Mouse (Mus musculus) embryo, embryonic 9.5 days (tissue): ENCODE measurements around the gene Cdc16.
"Not testable (repeated sequence)": the region's sequence is repeated elsewhere in the genome, so short reads cannot be mapped to it uniquely, and the experiment has no call there.

Source experiments
- DNase-seq: peaks from one replicate; pipeline ENCODE4 v3.0.0-alpha.2; 2017; ENCODE audit errors: extremely low spot score

Gene Cdc16

DNA sequence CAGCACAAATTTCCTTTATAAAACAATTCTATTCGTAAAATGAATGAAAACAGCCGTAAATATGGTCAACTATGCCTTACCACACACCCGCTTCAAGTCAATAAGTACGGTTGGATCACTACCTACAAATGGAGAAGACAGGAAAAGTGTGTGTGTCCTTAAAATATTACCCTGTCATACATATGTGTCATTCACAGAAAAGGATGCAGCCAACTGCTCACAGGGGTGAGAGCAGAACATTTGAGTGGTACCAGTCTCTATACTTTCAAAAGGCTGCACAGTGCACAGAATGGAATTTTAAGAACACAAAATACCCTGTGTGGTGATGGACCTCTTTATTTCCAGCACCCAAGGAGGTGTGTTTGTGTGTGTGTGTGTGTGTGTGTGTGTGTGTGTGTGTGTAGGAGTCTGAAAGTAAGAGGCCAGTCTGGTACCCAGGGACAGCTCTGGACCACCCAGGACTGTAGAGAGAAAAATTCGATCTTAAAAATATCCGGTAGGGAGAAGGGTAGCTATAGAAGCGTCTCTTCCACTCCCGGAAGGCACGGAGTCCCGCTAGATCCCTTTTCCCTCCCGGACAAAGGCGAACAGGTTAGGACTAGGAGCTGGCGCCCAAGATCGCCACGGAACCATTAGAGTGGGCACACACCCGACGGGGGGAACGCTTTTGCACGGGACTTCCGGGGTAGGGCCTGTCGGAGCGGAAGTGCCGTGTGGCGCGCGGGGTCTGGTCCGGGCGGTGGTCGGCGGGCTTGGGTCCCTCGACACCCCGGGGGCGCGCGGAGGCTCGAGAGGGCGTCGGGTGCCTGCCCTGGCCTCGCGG is at the start of gene Cdc16:
Gene Cdc16 (plus strand): TSS at position 695 of the 823 bp plus-strand sequence.
- peak; percentile 94 for DNase-seq

DNA sequence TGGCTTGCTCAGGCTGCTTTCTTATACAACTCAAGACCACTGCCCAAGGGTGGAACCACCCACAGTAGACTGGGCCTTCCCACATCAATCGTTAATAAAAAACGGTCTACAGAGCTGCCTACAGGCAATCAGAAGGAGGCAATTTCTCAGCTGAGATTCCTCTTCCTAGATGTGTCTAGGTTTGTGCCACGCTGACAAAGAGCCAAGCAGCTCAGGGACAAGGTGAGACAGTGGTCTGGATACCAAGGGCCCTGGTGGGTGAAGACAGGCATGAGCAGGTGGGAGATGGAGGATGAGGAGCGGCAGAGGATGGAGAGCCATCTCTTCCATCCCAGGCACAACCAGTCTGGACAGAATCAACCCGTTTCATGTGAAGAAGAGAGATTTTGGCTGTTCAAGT is 49.0 kb upstream of the Cdc16 start:
- DNase-seq = no peak

DNA sequence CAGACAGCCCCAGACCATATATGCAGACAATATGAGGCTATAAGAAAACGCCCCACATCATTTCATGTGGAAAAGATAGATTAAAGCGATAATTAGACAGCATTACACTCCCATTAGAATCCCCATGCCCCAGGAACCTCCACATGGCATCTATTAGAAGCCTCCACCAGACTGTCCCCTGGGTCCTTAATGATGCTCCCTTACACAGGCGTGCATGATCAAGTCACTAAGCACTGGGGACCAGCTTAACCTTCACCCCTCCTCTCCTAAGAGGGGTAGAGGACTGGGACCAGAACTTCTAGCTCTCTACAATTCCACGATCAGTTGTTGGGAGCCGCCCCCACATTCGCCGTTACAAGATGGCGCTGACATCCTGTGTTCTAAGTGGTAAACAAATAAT is 38.5 kb upstream of the Cdc16 start:
- DNase-seq = no peak

DNA sequence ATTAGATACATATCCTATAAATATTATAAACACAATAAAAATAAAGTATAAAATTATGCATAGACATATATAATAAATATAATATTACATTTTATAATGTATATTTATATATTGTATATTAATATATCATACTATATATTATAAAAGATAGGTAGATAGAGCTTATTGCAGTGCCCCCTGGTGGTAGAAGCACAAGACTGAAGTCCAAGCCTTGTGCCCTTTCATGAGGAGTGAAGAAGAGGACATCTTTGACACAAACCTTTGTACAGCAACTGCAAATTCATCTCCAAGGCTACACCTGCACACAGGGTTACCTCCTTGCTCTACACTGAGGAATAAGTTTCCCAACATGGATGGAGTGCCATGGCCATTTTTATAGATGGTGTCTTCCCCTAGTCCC is 31.8 kb upstream of the Cdc16 start:
- peak; percentile 29 for DNase-seq

DNA sequence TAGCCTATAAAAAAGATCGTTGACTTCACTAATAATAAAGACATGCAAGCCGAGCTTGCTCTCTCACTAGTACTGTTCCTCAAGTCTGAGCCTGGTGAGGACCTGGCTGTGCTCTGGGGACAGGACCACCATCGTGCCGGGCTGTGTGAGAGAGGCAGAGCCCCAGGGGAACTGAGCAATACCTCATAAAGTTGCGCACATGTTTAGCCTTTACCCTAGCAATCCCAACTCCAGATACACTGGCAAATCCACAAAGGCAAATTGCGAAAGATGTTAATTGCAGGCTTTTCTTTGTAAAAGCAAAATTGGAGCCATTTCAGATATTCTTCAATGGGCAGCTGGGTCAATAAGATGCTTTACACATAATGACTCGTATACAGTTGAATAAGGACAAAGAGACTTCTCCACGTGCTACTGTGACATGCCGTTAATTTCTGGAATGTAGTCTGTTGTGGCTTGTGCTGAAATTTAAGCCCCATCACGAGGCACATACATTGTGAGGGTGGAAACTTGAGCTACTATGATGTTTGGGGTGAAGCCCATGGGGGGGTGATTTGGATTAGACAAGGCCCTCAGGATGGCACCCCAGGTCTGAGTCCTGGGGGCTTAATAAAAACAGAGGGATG is 29.9 kb upstream of the Cdc16 start:
- DNase-seq = no peak

DNA sequence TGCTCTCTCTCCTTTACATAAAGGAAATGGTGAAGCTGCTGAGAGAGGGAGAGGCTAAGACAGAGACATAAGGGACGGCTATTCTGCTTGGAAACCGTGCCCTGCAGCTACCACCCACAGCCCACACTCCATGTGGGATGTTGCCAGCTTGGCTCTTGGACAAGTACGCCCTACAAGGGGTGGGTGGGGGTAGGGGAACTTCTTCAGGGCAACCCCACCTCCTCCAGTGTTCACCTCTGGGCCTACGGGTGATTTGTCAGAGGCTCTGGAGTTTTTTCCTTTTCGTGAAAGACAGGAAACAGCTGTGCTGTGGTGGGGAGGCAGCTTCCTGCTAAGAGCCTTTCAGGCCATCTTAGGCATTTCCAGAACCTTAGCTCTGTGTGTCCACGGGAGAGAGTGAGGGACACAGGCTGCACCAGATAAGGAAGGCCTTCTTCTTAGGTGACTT is 17.1 kb upstream of the Cdc16 start:
- DNase-seq = peak; percentile 12

DNA sequence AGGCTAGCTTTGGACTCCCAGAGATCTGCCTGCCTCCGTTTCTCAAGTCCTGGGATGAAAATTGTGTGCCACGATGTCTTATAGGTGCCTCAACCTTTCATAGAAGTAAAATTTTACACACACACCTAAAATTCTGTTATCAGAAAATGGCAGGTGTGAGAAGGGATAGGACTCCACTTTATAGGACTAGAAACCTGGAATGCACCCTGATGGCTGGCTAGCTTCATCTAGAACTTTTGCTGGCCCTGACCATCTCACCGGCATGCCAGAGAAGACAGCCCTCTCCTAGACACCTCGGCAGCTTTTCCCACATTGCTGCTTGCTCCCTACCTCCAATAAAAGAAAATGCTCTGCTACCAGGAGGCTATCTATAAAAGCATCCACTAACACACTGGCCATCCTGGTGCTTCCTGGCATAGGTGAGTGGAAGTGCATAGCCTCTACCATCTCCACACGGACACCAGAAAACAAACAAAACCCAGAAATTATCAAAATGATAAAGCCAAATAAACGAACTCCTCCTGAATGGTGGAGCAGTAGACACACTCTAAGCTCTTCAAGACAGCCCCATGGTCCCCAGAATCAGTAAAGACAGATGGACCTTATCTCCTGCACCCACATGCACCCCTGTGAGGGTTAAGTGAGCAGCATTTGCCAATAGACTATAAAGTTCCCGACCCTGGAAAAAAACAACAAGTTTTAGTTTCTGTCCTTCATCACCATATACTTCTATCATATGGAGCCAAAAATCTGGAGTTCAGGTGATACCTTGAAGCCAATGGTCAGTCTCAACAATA is 16.5 kb upstream of the Cdc16 start:
- DNase-seq = no peak

DNA sequence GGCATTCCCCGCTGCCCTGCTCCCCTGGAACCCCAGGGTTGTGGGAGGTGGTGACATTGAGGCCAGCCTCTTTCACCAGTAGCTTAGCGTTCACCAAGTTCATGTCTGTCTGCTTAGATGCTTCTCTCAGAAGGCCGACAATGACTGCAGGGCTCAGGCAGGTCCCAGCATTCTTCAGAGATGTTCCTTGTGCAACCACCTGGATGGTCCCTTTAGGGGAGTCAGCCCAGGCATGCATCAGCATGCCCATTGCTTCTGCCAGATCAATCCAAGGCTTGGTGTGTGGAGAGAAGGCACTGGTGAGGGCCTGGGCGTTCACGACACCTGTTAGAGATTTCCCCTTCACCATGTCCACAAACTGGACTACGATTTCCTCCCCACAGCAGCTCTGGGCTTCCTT is 11.3 kb upstream of the Cdc16 start:
- not testable (repeated sequence) for DNase-seq

DNA sequence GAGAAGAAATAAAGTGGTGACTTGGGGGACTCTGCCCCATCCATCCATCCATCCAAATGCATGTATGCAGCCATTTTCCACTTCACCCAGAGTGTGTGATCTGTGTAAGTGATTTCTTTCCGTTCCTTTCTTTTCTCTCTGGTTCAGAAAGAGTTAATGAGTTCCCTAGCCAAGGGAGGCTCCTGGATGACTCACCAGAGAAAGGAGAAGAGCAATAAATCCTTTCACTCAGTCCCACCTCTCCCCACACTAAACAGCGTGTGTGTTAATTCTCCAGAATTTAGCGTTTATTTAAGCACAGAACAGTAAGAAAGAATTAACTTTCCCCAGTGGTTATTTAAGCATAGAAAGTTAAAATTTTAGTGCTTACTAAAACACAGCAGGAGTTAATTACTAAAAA is 9.8 kb upstream of the Cdc16 start:
- peak; percentile 9 for DNase-seq

DNA sequence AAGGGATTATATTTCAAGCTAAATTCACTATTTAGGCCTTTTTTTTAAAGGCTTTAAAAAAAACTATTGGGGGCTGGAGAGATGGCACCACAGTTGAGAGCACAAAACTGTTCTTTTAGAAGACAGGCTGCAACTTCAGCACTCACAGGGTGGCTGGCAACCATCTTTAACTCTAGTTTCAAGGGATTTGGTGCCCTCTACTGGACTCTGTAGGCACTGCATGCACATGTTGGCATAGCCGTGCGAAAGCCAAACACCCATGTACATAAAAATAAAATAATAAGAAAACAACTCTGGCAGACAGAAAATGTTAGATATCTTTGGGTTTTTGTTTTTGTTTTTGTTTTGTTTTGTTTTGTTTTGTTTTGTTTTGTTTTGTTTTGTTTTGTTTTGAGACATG is 3.8 kb upstream of the Cdc16 start:
- DNase-seq = peak; percentile 72

DNA sequence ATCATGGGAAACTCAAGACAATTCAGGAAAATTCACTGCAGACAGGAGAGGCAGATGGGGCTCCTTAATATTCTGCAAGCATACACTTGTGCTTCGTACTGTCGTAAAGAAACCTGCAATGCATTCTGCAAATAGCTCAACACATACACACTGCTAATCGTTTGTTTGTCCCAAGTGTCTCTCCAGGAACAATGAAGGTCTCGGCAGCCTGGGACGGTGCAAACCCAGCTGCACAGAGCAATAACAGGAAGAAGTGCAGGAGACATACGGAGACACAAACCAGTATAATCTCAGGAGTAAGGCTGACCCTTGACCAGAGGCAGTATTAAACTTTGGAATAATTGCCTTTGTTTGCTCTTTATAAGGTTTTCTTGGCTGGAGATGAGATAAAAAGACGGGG is 996 bp upstream of the Cdc16 start:
- no peak for DNase-seq

DNA sequence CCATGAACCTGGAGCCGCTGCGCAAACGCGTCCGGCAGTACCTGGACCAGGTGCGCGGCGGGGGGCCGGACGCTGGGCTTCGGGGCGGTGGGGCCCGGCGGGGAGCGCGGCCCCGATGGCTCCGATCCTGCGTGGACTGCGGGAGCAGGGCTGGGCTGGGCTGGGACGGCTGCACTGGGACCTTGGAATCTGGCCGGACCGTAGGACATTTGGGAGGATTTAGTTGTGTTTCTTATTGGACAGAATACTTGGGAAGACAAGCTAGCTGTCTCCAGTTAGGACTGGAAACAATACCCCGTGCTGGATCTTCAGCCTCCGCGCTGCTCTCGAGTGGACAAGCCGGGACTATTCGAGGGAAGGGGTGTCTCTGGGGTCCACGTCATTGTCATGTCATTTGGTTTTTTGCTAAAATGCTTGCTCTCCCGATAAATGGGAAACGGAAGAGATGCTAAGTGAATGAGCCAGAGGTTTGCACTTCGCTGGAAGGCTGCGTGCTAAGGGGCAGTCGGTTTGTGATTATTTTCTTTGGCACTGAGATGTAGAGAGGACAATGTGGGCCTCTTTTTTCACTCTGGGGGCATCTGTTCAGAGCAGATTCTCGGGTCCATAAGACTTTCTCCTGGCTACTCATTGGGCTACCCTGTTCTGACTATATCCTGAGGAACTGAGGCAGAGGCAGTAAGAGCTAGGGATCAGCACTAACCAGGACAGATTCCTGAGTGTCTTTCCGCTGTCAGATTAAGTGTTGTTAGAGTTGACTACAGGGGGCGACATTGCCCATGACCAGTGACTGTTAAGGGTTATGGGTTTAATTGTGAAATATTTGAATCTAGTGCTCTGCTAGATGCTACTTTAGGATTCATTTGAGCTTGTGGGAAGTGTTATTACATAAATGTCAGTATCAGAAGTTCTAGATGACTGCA is 590 bp downstream of the Cdc16 start:
- DNase-seq = peak; percentile 53

DNA sequence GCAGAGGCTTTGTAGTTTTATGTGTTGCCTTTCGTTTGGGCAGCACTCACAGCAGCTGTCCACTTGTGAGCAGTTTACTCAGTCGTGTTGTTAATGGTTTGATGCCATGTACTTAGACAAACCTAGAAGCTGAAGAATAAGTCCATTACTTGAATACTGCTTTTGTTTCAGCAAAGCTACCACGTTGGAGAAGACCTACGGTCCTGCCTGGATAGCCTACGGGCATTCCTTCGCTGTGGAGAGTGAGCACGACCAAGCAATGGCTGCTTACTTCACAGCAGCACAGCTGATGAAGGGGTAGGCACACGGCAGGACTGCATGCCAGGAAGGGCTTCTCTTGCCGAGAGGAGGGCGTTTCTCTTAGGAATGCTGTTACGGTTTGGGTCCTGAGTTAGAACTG is 11.7 kb downstream of the Cdc16 start:
- no peak for DNase-seq

DNA sequence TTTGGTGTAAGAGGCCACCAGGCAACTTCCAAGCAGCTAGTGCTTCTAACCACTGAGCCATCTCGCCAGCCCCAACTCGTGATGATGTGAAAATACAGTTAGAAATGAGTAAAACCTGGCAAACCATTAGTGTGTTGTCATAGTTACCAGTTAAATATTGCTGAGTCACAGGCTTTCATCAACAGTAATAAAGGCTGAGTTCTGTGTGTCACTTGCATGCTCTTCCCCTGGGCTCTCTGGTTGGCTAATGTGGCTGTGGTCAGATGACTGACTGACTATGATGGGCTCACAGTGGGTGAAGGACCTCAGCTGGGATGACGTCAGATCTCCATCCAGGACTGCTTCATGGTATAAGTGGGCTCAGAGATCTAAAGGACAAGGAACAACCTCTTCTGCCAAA is 23.1 kb downstream of the Cdc16 start:
- DNase-seq = no peak

DNA sequence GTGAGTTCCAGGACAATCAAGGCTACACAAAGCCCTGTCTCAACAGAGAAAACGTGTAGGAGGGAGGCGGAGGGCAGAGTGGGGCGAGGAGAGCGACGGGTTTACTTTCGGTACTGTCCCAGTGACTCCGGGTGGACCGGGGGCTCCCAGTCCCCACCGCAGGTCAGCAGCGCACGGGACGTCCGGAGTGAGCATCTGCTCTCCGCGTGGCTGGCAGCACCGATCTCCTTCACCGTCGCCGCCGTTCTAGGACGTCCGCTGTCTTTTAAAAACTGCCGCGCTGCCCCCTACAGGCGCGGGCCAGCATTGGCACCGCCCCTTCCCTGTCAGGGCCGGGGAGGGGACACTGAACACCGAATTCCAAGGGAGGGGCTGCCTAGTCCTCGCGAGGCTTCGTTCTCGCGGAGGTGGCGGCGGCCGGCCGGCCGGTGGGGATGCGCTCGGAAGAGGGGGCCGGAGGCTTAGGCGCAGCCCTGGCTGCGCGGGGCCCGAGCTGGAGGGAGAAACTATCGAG is 27.8 kb downstream of the Cdc16 start, which contains the start of gene Upf3a:
Gene Upf3a (plus strand): TSS at position 366 of the 514 bp plus-strand sequence.
- peak; percentile 96 for DNase-seq

DNA sequence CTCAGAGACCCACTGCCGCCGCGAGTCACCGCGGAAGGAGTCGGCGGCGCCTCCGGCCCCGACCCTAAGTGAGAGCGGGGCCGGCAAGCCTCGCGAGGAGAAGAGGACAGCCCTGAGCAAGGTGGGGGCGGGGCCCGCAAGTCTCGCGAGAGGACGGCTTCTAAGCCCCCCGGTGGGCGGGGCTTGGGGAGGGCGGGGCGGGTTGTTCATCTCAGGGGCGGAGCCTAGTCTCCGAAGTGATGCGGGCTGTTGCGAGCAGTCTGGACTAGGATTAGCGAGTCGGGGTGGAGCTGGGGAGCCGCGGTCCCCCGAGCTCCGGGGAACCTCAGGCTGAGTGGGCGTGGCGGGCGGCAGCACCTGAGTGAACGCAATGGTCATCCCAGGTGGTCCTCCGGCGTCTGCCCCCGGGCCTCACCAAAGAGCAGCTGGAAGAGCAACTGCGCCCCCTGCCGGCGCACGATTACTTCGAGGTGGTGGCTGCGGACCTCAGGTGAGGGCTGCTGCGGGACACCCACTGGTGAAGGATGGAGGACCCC is 28.4 kb downstream of the Cdc16 start:
- DNase-seq = peak; percentile 99

DNA sequence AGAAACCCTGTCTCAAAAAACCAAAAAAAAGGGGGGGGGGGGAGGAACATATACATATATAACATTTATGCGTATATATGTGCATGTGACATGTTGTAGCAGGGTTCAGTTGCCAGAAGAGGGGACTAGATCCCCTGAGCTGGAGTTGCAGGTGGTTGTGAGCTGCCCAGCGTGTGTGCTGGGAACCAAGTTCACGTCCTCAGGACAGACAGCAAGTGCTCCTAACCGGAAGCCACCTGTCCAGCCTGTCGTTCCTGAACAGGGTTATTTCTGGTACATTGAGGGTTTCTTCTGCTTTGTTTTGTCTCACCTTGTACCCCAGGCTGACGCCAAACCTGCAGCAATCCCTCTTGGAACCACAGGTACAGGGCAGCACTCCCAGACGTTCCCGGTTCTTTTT is 32.1 kb downstream of the Cdc16 start:
- DNase-seq = no peak

DNA sequence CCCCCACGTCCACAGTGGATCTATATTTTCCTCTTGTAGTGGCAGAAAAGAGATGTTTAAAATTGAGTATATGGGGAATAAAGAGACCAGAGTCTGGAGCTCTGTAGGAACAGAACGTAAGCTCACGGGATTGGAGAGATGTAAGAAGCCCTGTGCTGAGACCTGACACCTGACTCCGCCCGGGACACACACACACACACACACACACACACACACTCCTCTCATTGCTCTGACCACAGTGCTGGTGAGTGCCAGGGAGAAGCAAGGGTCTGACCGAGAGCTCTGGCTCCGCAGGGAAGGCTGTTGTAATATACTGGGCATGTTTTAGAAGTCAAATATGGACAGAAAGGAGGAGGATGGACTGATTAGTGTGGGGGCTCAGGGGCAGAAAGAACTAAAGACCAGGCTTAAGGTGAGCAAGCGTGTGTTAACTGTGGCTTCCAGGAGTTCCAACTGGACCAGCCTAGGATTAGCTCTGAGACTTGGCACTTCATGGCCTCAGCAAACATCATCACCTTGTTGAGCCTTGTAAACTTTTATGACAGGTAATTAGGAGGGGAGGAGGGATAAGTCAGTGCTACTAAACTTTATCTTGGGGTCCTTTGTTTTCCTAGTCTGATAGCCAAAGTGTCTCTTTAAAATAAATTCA is 35.7 kb downstream of the Cdc16 start:
- DNase-seq = no peak

DNA sequence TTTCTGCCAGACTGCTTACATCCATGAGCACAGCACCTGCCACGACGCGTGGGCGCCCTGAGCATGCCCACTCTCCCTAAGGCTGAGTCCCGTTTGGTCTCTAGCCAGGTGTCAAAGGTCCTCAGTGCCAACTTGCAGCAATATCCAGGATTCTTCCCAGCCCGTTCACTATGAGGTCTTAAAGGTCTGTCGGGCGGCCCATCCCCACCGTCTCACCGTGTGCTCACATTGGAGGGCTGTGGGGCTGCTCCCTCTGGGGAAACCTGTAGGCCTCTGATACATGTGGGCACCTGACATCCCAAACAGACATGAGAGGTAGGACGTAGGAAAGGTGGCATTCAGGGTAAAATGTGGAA is 36.2 kb downstream of the Cdc16 start:
- no peak for DNase-seq

DNA sequence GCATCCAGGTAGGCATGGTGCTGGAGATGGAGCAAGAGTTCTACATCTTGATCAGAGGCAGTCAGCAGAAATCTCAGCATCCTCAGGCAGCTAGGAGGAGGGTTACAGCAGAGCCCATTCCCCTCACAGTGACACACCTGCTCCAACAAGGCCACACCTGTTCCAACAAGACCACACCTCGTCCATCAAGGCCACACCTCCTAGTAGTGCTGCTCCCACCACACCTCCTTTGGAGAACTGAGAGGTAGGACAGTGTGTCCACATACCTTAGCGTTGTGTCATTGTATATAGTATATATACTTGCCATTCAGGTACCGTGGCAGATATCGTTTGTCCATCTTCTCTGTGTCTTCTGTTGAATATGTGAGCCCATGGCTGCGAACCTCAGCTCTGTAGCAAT is 40.2 kb downstream of the Cdc16 start:
- DNase-seq = no peak
